Mouse (Mus musculus): ENCODE results near the gene Phc1. TPM values are rescaled to one million over a fixed set of nuclear protein-coding genes. Genes with fewer than 3 reads are reported as not detected.

The Phc1 gene
- polyA plus RNA-seq, 1 experiment, result 15.5 TPM

DNA sequence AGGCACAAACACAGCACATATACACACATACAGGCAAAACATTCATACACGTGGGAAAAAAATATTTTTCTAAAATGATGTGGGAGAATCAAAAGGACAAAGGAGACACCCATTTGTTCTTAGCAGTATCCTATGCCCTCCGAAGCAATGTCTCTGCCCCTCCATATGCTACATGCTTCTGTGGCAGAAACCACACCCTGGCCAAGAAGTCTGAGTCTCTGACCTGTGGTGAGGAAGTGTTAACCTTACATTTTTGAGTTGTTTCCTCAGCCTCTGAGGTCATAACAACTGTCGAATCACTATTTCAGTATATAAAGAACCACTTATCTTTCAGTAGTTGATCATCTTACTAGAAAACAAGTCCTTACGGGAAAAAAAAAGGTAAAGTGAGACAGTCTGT is 37.7 kb downstream of the Phc1 start:
- TF ChIP-seq POLR2AphosphoS2 (IDR thresholded peaks at IDR 0.05; ENCODE audit: insufficient read length, low read depth) (no peak), CEBPB (IDR thresholded peaks at IDR 0.05; ENCODE audit: insufficient read depth, poor library complexity, severe bottlenecking) (no peak), E2F4 (IDR thresholded peaks at IDR 0.05; ENCODE audit: insufficient read depth) (no peak), REST (IDR thresholded peaks at IDR 0.05; ENCODE audit: insufficient read depth, insufficient read length) (no peak), MYOD1 (IDR thresholded peaks at IDR 0.05; ENCODE audit: control insufficient read depth in 1 of 3, insufficient read length in 2 of 3, low read depth in 2 of 3) (no peak), POLR2A (IDR thresholded peaks at IDR 0.05; ENCODE audit: insufficient read length, low read depth) (no peak), MAX (IDR thresholded peaks at IDR 0.05; ENCODE audit: low read depth) (no peak), MYOG (IDR thresholded peaks at IDR 0.05; ENCODE audit: control insufficient read depth in 1 of 3, insufficient read depth in 1 of 3, insufficient read length in 2 of 3, low read depth in 2 of 3) (no peak), TCF3 (IDR thresholded peaks at IDR 0.05; ENCODE audit: insufficient read length, low read depth) (no peak), SRF (IDR thresholded peaks at IDR 0.05; ENCODE audit: control insufficient read depth, insufficient read length, low read depth) (no peak), USF1 (IDR thresholded peaks at IDR 0.05; ENCODE audit: low read depth) (no peak), TCF12 (IDR thresholded peaks at IDR 0.05; ENCODE audit: insufficient read depth, poor library complexity, severe bottlenecking) (no peak)
- Histone ChIP-seq H3K36me3 (ENCODE audit: control insufficient read depth, insufficient read depth) (no peaks in the 10 kb centered on the region), H3K79me2 (ENCODE audit: control insufficient read depth, insufficient read depth) (no peaks in the 10 kb centered on the region)

GRCm38 (mm10) chr6:122302121-122302520 is 38.2 kb downstream of the Phc1 start:
- no peak overlapping the region for H3ac ChIP-seq (ENCODE audit: control insufficient read depth, insufficient read length)
- H3K79me2 ChIP-seq (ENCODE audit: control insufficient read depth, insufficient read depth), result no peaks in the 10 kb centered on the region
- TF ChIP-seq SRF (IDR thresholded peaks at IDR 0.05; ENCODE audit: control insufficient read depth, insufficient read length, low read depth) (no peak), MYOG (IDR thresholded peaks at IDR 0.05; ENCODE audit: control insufficient read depth in 1 of 3, insufficient read depth in 1 of 3, insufficient read length in 2 of 3, low read depth in 2 of 3) (no peak), TCF3 (IDR thresholded peaks at IDR 0.05; ENCODE audit: insufficient read length, low read depth) (no peak), TCF12 (IDR thresholded peaks at IDR 0.05; ENCODE audit: insufficient read depth, poor library complexity, severe bottlenecking) (no peak), REST (IDR thresholded peaks at IDR 0.05; ENCODE audit: insufficient read depth, insufficient read length) (no peak), USF1 (IDR thresholded peaks at IDR 0.05; ENCODE audit: low read depth) (no peak), E2F4 (IDR thresholded peaks at IDR 0.05; ENCODE audit: insufficient read depth) (no peak), POLR2A (IDR thresholded peaks at IDR 0.05; ENCODE audit: insufficient read length, low read depth) (no peak), POLR2AphosphoS2 (IDR thresholded peaks at IDR 0.05; ENCODE audit: insufficient read length, low read depth) (no peak), CEBPB (IDR thresholded peaks at IDR 0.05; ENCODE audit: insufficient read depth, poor library complexity, severe bottlenecking) (no peak), MAX (IDR thresholded peaks at IDR 0.05; ENCODE audit: low read depth) (no peak), MYOD1 (IDR thresholded peaks at IDR 0.05; ENCODE audit: control insufficient read depth in 1 of 3, insufficient read length in 2 of 3, low read depth in 2 of 3) (no peak)
- no peak overlapping the region for H3K4me2 ChIP-seq (ENCODE audit: low read depth)
- H3K27me3 ChIP-seq (ENCODE audit: control insufficient read depth, insufficient read depth, insufficient read length), result no peaks in the 10 kb centered on the region
- no peaks in the 10 kb centered on the region for H3K36me3 ChIP-seq (ENCODE audit: control insufficient read depth, insufficient read depth)
- no peak overlapping the region for H3K4me3 ChIP-seq

More for the DNA sequence above, 37.7 kb downstream of the Phc1 start:
- peak overlapping the region; percentile 24 for H3K4me2 ChIP-seq (ENCODE audit: low read depth)
- no peak overlapping the region for H3K4me3 ChIP-seq
- H3K27me3 ChIP-seq (ENCODE audit: control insufficient read depth, insufficient read depth, insufficient read length), result no peaks in the 10 kb centered on the region
- no peak overlapping the region for H3ac ChIP-seq (ENCODE audit: control insufficient read depth, insufficient read length)

DNA sequence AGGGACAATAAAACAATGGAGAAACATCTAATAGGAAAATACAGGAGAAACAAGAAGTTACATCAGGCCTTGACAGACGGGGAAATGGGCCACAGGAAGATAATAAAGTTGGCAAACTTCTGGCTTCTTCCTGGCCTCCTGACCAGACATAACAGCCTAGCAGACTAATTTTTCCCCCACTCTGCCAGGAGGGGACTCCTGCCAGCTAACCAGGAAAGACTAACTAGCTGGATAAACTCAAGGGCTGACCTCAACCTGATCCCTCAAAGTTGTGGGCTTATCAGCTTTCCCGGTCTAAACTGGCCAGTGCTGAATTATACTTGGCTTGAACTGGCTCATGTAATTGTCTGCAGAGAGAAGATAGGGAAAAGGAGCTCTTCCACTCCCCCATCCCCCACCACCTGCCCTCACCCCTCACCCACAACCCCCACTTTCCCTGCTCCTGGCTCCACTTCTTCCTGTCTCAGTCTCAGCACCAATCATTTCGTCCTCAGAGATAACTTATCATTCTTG is 40.7 kb downstream of the Phc1 start:
- H3K4me2 ChIP-seq (ENCODE audit: low read depth), result no peak overlapping the region
- no peaks in the 10 kb centered on the region for H3K79me2 ChIP-seq (ENCODE audit: control insufficient read depth, insufficient read depth)
- no peaks in the 10 kb centered on the region for H3K36me3 ChIP-seq (ENCODE audit: control insufficient read depth, insufficient read depth)
- H3K4me3 ChIP-seq, result no peak overlapping the region
- TF ChIP-seq TCF3 (IDR thresholded peaks at IDR 0.05; ENCODE audit: insufficient read length, low read depth) (no peak), MYOD1 (IDR thresholded peaks at IDR 0.05; ENCODE audit: control insufficient read depth in 1 of 3, insufficient read length in 2 of 3, low read depth in 2 of 3) (no peak), CEBPB (IDR thresholded peaks at IDR 0.05; ENCODE audit: insufficient read depth, poor library complexity, severe bottlenecking) (no peak), USF1 (IDR thresholded peaks at IDR 0.05; ENCODE audit: low read depth) (no peak), POLR2A (IDR thresholded peaks at IDR 0.05; ENCODE audit: insufficient read length, low read depth) (no peak), SRF (IDR thresholded peaks at IDR 0.05; ENCODE audit: control insufficient read depth, insufficient read length, low read depth) (no peak), REST (IDR thresholded peaks at IDR 0.05; ENCODE audit: insufficient read depth, insufficient read length) (no peak), POLR2AphosphoS2 (IDR thresholded peaks at IDR 0.05; ENCODE audit: insufficient read length, low read depth) (no peak)
- no peak overlapping the region for H3ac ChIP-seq (ENCODE audit: control insufficient read depth, insufficient read length)
- no peaks in the 10 kb centered on the region for H3K27me3 ChIP-seq (ENCODE audit: control insufficient read depth, insufficient read depth, insufficient read length)

DNA sequence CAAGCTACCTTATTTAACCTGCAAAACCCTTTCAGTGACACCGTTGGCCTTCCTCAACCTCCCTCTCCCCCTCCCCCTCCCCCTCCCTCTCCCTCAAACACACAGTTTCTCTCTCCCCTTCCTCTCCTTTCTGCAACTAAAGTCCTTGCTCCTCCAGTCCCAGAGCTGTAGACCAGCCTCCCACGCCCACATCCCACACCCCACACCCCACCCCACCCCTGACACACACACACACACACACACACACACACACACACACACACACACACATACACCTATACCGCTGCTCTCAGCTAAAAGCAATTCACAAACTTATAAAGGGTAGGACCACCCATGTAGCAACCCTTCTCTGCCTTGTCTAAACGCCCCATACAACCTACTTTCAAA is 42.1 kb downstream of the Phc1 start:
- H3K4me2 ChIP-seq (ENCODE audit: low read depth), result no peak overlapping the region
- H3ac ChIP-seq (ENCODE audit: control insufficient read depth, insufficient read length), result no peak overlapping the region
- no peaks in the 10 kb centered on the region for H3K79me2 ChIP-seq (ENCODE audit: control insufficient read depth, insufficient read depth)
- H3K4me3 ChIP-seq, result peak overlapping the region; percentile 22
- no peaks in the 10 kb centered on the region for H3K27me3 ChIP-seq (ENCODE audit: control insufficient read depth, insufficient read depth, insufficient read length)
- no peak for TF ChIP-seq SRF (IDR thresholded peaks at IDR 0.05; ENCODE audit: control insufficient read depth, insufficient read length, low read depth)
- TF ChIP-seq USF1 (IDR thresholded peaks at IDR 0.05; ENCODE audit: low read depth), result no peak
- no peak for TF ChIP-seq REST (IDR thresholded peaks at IDR 0.05; ENCODE audit: insufficient read depth, insufficient read length)
- TF ChIP-seq TCF12 (IDR thresholded peaks at IDR 0.05; ENCODE audit: insufficient read depth, poor library complexity, severe bottlenecking), result no peak
- no peak for TF ChIP-seq MYOG (IDR thresholded peaks at IDR 0.05; ENCODE audit: control insufficient read depth in 1 of 3, insufficient read depth in 1 of 3, insufficient read length in 2 of 3, low read depth in 2 of 3)
- TF ChIP-seq CEBPB (IDR thresholded peaks at IDR 0.05; ENCODE audit: insufficient read depth, poor library complexity, severe bottlenecking), result no peak
- no peak for TF ChIP-seq MYOD1 (IDR thresholded peaks at IDR 0.05; ENCODE audit: control insufficient read depth in 1 of 3, insufficient read length in 2 of 3, low read depth in 2 of 3)
- TF ChIP-seq TCF3 (IDR thresholded peaks at IDR 0.05; ENCODE audit: insufficient read length, low read depth), result no peak
- TF ChIP-seq POLR2AphosphoS2 (IDR thresholded peaks at IDR 0.05; ENCODE audit: insufficient read length, low read depth), result no peak
- no peak for TF ChIP-seq MAX (IDR thresholded peaks at IDR 0.05; ENCODE audit: low read depth)
- no peak for TF ChIP-seq POLR2A (IDR thresholded peaks at IDR 0.05; ENCODE audit: insufficient read length, low read depth)
- no peak for TF ChIP-seq E2F4 (IDR thresholded peaks at IDR 0.05; ENCODE audit: insufficient read depth)
- no peaks in the 10 kb centered on the region for H3K36me3 ChIP-seq (ENCODE audit: control insufficient read depth, insufficient read depth)

All from myocyte (in vitro differentiated cells).